Mouse (Mus musculus): ENCODE results near the gene Copb1. TPM values are rescaled to one million over a fixed set of nuclear protein-coding genes. Genes with fewer than 3 reads are reported as not detected.

The Copb1 gene
- polyA plus RNA-seq, 1 experiment from 2014 or later = 116 TPM

- Histone ChIP-seq H3K4me3 (replicated peaks; ENCODE audit: low read depth, low read length) (no peak overlapping the region), H3K36me3 (ENCODE audit: insufficient read depth, low read length) (peaks cover 5% of the 10 kb centered on the region; the same call in 1 of the 2 replicates), H3K4me2 (ENCODE audit: low read length) (no peak overlapping the region), H3K27me3 (ENCODE audit: insufficient read depth, low read length) (no peaks in the 10 kb centered on the region), H3K27ac (no peak overlapping the region), H3K4me1 (replicated peaks; ENCODE audit: insufficient read depth, low read length) (no peaks in the 10 kb centered on the region), H3K9me3 (replicated peaks; ENCODE audit: low read length) (no peaks in the 10 kb centered on the region), H3K9ac (ENCODE audit: low read depth, low read length) (no peak overlapping the region)
- TF ChIP-seq CTCF (IDR thresholded peaks at IDR 0.05; ENCODE audit: low read depth) = no peak
- no peak for ATAC-seq (replicated peaks; ENCODE audit: low FRiP score, low read depth)
- WGBS = 89% methylated on average over 1 of the region's 1 CpGs
- no peak for DNase-seq (ENCODE audit: low spot score)
Observed at GRCm38 (mm10) chr7:114209841-114210240, 44.7 kb downstream of the Copb1 start.

- peaks cover 16% of the 10 kb centered on the region for H3K4me1 ChIP-seq (replicated peaks; ENCODE audit: insufficient read depth, low read length)
- DNase-seq (ENCODE audit: low spot score) (peak; percentile 69), ATAC-seq (replicated peaks; ENCODE audit: low FRiP score, low read depth) (peak; percentile 62)
- H3K36me3 ChIP-seq (ENCODE audit: insufficient read depth, low read length) = no peaks in the 10 kb centered on the region
- no peaks in the 10 kb centered on the region for H3K27me3 ChIP-seq (ENCODE audit: insufficient read depth, low read length)
- no peak for TF ChIP-seq CTCF (IDR thresholded peaks at IDR 0.05; ENCODE audit: low read depth)
- peak overlapping the region; percentile 32; the same call in 1 of the 2 replicates for H3K4me2 ChIP-seq (ENCODE audit: low read length)
- H3K27ac ChIP-seq = peak overlapping the region; percentile 75
- 21% methylated on average over 9 of the region's 9 CpGs for WGBS
- no peaks in the 10 kb centered on the region for H3K9me3 ChIP-seq (replicated peaks; ENCODE audit: low read length)
- no peak overlapping the region for H3K9ac ChIP-seq (ENCODE audit: low read depth, low read length)
- H3K4me3 ChIP-seq (replicated peaks; ENCODE audit: low read depth, low read length) = no peak overlapping the region
Observed at GRCm38 (mm10) chr7:114203491-114204359, 50.8 kb downstream of the Copb1 start.

DNA sequence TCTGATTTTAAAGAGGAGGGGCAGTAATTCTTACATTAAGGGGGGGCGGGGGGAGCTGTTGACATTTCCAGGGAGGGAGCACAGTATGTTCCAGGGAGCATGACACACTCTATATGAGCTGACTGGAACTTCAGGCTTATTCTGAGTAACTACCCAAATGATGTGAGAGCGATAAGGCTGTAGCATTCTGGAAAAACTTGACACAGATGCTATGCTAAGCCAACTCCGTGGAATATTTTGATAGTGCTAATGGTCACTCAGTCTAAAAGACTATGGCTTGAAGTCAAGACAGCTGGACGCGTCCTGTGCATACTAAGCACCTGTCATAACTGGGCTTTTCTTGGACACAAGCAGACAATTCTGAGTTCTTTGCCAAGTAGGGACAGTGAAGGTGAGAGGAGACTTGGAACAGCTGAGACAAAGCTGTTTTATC, 51.5 kb downstream of the Copb1 start:
- 54% methylated on average over 5 of the region's 5 CpGs for WGBS
- Histone ChIP-seq H3K4me1 (replicated peaks; ENCODE audit: insufficient read depth, low read length) (peaks cover 16% of the 10 kb centered on the region), H3K27ac (peak overlapping the region; percentile 75), H3K36me3 (ENCODE audit: insufficient read depth, low read length) (no peaks in the 10 kb centered on the region), H3K9ac (ENCODE audit: low read depth, low read length) (no peak overlapping the region), H3K27me3 (ENCODE audit: insufficient read depth, low read length) (no peaks in the 10 kb centered on the region), H3K9me3 (replicated peaks; ENCODE audit: low read length) (no peaks in the 10 kb centered on the region), H3K4me3 (replicated peaks; ENCODE audit: low read depth, low read length) (no peak overlapping the region), H3K4me2 (ENCODE audit: low read length) (no peak overlapping the region)
- DNase-seq (ENCODE audit: low spot score) = peak; percentile 37
- 0 out of 2 replicates have a peak, but pooled peaks have one; percentile 44 for ATAC-seq (replicated peaks; ENCODE audit: low FRiP score, low read depth)
- TF ChIP-seq CTCF (IDR thresholded peaks at IDR 0.05; ENCODE audit: low read depth) = no peak

- Histone ChIP-seq H3K9ac (ENCODE audit: low read depth, low read length) (no peak overlapping the region), H3K4me2 (ENCODE audit: low read length) (no peak overlapping the region), H3K4me1 (replicated peaks; ENCODE audit: insufficient read depth, low read length) (peaks cover 16% of the 10 kb centered on the region), H3K27me3 (ENCODE audit: insufficient read depth, low read length) (no peaks in the 10 kb centered on the region), H3K36me3 (ENCODE audit: insufficient read depth, low read length) (no peaks in the 10 kb centered on the region), H3K27ac (no peak overlapping the region), H3K4me3 (replicated peaks; ENCODE audit: low read depth, low read length) (no peak overlapping the region), H3K9me3 (replicated peaks; ENCODE audit: low read length) (no peaks in the 10 kb centered on the region)
- DNase-seq (ENCODE audit: low spot score) = no peak
- TF ChIP-seq CTCF (IDR thresholded peaks at IDR 0.05; ENCODE audit: low read depth) = no peak
- ATAC-seq (replicated peaks; ENCODE audit: low FRiP score, low read depth) = no peak
- WGBS = 80% methylated on average over 2 of the region's 2 CpGs
Observed at GRCm38 (mm10) chr7:114200651-114201050, 53.9 kb downstream of the Copb1 start.

DNA sequence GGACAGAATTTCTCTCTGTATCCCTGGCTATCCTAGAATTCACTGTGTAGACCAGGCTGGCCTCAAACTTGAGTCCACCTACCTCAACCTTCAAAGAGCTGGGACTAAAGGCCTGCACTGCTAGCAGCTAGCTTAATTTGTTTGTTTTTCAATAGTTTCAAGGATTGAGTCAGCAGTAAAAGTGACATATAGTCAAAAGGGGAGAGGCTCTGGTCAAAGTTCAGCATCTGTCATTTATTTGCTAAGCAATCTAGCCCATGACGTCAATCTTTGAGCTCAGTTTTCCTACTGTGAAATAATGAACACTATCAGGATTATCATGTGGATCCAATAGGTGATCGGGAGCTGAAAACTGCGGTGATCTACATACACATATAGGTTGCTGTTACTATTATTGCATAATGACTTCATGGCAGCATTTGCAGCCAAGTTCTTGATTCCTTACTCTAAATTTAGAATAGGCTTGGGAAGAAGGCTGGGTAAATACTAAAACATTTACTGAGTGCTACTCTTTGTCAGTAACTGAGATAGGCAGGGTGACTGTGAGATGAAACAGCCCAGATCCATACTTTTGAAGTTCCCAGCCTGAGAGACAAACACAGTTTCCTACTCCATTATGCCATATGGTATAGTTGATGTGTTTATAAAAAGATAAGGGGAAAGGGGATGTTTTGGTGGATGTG, 54.9 kb downstream of the Copb1 start:
- H3K9me3 ChIP-seq (replicated peaks; ENCODE audit: low read length) = no peaks in the 10 kb centered on the region
- WGBS = 64% methylated on average over 3 of the region's 3 CpGs
- no peaks in the 10 kb centered on the region for H3K27me3 ChIP-seq (ENCODE audit: insufficient read depth, low read length)
- no peak for TF ChIP-seq CTCF (IDR thresholded peaks at IDR 0.05; ENCODE audit: low read depth)
- H3K4me3 ChIP-seq (replicated peaks; ENCODE audit: low read depth, low read length) = no peak overlapping the region
- DNase-seq (ENCODE audit: low spot score) (peak; percentile 29), ATAC-seq (replicated peaks; ENCODE audit: low FRiP score, low read depth) (no peak)
- H3K4me1 ChIP-seq (replicated peaks; ENCODE audit: insufficient read depth, low read length) = peaks cover 16% of the 10 kb centered on the region
- no peak overlapping the region for H3K9ac ChIP-seq (ENCODE audit: low read depth, low read length)
- H3K4me2 ChIP-seq (ENCODE audit: low read length) = no peak overlapping the region
- H3K36me3 ChIP-seq (ENCODE audit: insufficient read depth, low read length) = no peaks in the 10 kb centered on the region
- H3K27ac ChIP-seq = no peak overlapping the region

DNA sequence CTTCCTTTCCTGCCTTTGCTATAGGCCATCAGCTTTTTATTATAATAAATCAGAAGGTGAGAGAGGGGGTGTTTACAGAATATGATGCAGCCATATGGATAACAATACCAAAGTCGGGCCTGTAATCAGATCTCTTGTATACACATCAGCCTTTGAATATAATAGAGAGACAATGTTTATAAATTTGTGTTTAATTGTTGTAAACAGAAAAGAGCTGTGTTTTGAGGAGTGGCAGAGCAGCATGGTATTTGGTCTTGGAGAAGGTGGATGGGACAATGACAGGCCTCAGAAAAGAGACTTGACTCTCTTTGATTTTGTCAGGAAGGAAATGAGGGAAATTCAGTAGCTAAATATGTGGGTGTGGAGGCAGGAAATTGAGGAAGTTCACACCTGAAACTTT, 56.3 kb downstream of the Copb1 start:
- no peaks in the 10 kb centered on the region for H3K9me3 ChIP-seq (replicated peaks; ENCODE audit: low read length)
- ATAC-seq (replicated peaks; ENCODE audit: low FRiP score, low read depth) = no peak
- no peak overlapping the region for H3K9ac ChIP-seq (ENCODE audit: low read depth, low read length)
- H3K4me2 ChIP-seq (ENCODE audit: low read length) = no peak overlapping the region
- H3K27me3 ChIP-seq (ENCODE audit: insufficient read depth, low read length) = no peaks in the 10 kb centered on the region
- TF ChIP-seq CTCF (IDR thresholded peaks at IDR 0.05; ENCODE audit: low read depth) = no peak
- H3K27ac ChIP-seq = no peak overlapping the region
- 74% methylated on average over 1 of the region's 1 CpGs for WGBS
- DNase-seq (ENCODE audit: low spot score) = no peak
- peaks cover 12% of the 10 kb centered on the region for H3K4me1 ChIP-seq (replicated peaks; ENCODE audit: insufficient read depth, low read length)
- H3K4me3 ChIP-seq (replicated peaks; ENCODE audit: low read depth, low read length) = no peak overlapping the region
- no peaks in the 10 kb centered on the region for H3K36me3 ChIP-seq (ENCODE audit: insufficient read depth, low read length)
